Mouse (Mus musculus) limb, embryonic 15.5 days (tissue): ENCODE results near the gene Pot1a. TPM values are rescaled to one million over a fixed set of nuclear protein-coding genes. Genes with fewer than 3 reads are reported as not detected.

Source experiments
- ATAC-seq: fragments of 200-750 bp; cut with Nextera tagmentation; 2 replicates; pipeline ENCODE4 v1.8.0; 2017; ENCODE audit warnings: low read depth, moderate TSS enrichment; ENCODE audit not compliant: insufficient number of reproducible peaks, low FRiP score, low TSS enrichment
- H3K27ac ChIP-seq: fragments of 300-500 bp; sonication (generic); 2 replicates; pipeline ENCODE4 v1.5.1; 2015; ENCODE audit warnings: moderate library complexity, mild to moderate bottlenecking, inconsistent platforms
- H3K27me3 ChIP-seq: fragments of 300-500 bp; sonication (generic); 2 replicates; pipeline ENCODE4 v1.6.1; 2015; ENCODE audit warnings: inconsistent platforms
- H3K36me3 ChIP-seq: fragments of 300-500 bp; sonication (generic); 2 replicates; pipeline ENCODE4 v1.6.1; 2015; ENCODE audit warnings: inconsistent platforms
- H3K4me1 ChIP-seq: fragments of 300-500 bp; sonication (generic); 2 replicates; pipeline ENCODE4 v1.6.1; 2015; ENCODE audit warnings: inconsistent platforms
- H3K4me2 ChIP-seq: fragments of 300-500 bp; sonication (generic); 2 replicates; pipeline ENCODE4 v1.6.1; 2015; ENCODE audit warnings: mild to moderate bottlenecking, inconsistent platforms
- H3K4me3 ChIP-seq: fragments of 300-500 bp; sonication (generic); 2 replicates; pipeline ENCODE4 v1.5.1; 2015; ENCODE audit warnings: mild to moderate bottlenecking, inconsistent platforms
- H3K9ac ChIP-seq: fragments of 300-500 bp; sonication (generic); 2 replicates; pipeline ENCODE4 v1.6.1; 2015; ENCODE audit warnings: inconsistent platforms
- H3K9me3 ChIP-seq: fragments of 300-500 bp; sonication (generic); 2 replicates; pipeline ENCODE4 v1.6.1; 2016; ENCODE audit warnings: inconsistent platforms
- WGBS: fragments of 180-500 bp; shearing (Covaris S2); methylation state at CpG from one replicate; pipeline ENCODE4 v1.1.7; 2015; 5-methylcytosine and 5-hydroxymethylcytosine counted together
- polyA plus RNA-seq: library from polyadenylated mRNA; unstranded; fragments of >200 nt; fragmentation: Nextera tagmentation; extraction: Ambion mirVana; gene quantifications from 2 replicates; pipeline ENCODE4 v1.2.1, GENCODE M21; 2015

Gene Pot1a
- 28.4 and 30.1 TPM in 2 replicates for polyA plus RNA-seq

GRCm38 (mm10) chr6:25808806-25809495, at the start of gene Pot1a:
TSS of gene Pot1a (minus strand) at chr6:25809246.
- Histone ChIP-seq H3K4me1 (no peaks in the 10 kb centered on the region), H3K27me3 (no peaks in the 10 kb centered on the region), H3K9ac (peak within 1 kb of the TSS; percentile 47), H3K4me2 (peak within 1 kb of the TSS; percentile 47), H3K4me3 (peak within 1 kb of the TSS; percentile 59), H3K36me3 (0 out of 2 replicates have a peak, but pooled peaks cover 4% of the 10 kb centered on the region), H3K9me3 (no peaks in the 10 kb centered on the region), H3K27ac (peak within 1 kb of the TSS; percentile 85)
- WGBS, result under 1% methylated on average over 34 of the region's 34 CpGs
- ATAC-seq, result peak; percentile 94

- ATAC-seq, result no peak
Measured at GRCm38 (mm10) chr6:25836261-25836660, 27.2 kb upstream of the Pot1a start.

DNA sequence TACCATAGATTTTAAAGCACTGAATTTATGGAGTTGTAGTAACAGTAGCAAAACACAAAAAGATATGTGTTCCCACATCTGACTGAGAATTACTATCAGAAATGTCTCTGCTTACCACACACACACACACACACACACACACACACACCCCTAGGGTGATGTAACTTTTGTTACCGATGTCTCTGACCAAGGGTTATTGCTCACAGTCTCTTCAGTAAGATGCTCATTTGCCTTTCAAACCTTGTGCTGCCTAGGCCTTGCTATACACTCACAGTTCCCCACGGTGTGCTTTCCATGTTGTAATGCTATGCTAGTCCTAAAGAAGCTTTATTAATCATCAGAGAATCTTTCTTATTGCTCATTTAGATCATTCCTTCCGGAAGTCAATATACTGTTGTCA, 3.0 kb downstream of the Pot1a start:
- H3K27ac ChIP-seq, result no peak overlapping the region
- WGBS, result 82% methylated on average over 3 of the region's 3 CpGs
- no peaks in the 10 kb centered on the region for H3K9me3 ChIP-seq
- no peaks in the 10 kb centered on the region for H3K4me1 ChIP-seq
- no peak for ATAC-seq
- no peak overlapping the region for H3K4me3 ChIP-seq
- H3K4me2 ChIP-seq, result no peak overlapping the region
- peaks cover 4% of the 10 kb centered on the region; the same call in 1 of the 2 replicates for H3K36me3 ChIP-seq
- no peak overlapping the region for H3K9ac ChIP-seq
- no peaks in the 10 kb centered on the region for H3K27me3 ChIP-seq

More at GRCm38 (mm10) chr6:25836261-25836660, 27.2 kb upstream of the Pot1a start:
- Histone ChIP-seq H3K36me3 (no peaks in the 10 kb centered on the region), H3K9ac (no peak overlapping the region), H3K4me1 (no peaks in the 10 kb centered on the region), H3K9me3 (no peaks in the 10 kb centered on the region), H3K4me3 (no peak overlapping the region), H3K4me2 (no peak overlapping the region), H3K27ac (no peak overlapping the region), H3K27me3 (no peaks in the 10 kb centered on the region)
- 47% methylated on average over 2 of the region's 2 CpGs for WGBS

DNA sequence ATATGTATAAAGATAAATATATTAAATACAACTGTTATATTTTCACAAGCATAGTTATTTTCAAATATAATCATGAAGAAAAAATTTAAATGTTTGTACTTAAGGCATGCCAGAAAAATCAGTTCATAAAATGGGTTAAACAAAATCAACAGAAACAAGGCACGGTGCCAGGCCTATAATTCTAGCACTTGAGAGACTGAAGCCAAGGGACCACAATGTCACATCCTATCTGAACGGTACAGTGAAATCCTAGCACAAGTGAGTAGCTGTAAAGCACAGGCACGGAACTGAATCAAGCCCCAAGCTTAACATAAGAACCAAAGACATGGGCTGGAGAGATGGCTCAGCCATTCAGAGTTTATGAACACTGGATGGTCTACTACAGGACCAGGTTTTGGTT, 6.8 kb downstream of the Pot1a start:
- Histone ChIP-seq H3K4me1 (no peaks in the 10 kb centered on the region), H3K4me3 (no peak overlapping the region), H3K9ac (no peak overlapping the region), H3K27ac (no peak overlapping the region), H3K36me3 (peaks cover 11% of the 10 kb centered on the region), H3K4me2 (no peak overlapping the region), H3K27me3 (no peaks in the 10 kb centered on the region), H3K9me3 (no peaks in the 10 kb centered on the region)
- no peak for ATAC-seq
- 61% methylated on average over 3 of the region's 3 CpGs for WGBS

DNA sequence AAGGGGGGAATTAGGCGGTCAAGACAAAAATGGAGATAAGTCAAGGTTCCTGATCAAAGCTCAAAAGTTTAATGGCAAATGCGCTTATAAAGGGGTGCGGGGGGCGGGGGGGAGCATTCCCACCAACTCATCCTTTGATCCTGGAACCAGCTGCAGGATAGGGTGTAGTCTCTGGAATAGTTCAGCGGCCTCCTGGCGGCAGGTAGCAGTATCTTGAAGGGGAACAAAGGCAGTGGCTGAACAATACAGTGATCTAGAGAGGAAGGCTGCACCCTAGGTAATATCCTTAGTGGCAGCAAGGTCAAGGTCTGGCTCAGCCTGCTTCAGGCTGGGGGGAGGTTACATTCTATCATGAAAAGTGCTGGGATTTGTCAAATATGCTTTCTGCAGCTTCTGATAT, 7.8 kb downstream of the Pot1a start:
- no peak for ATAC-seq
- H3K4me2 ChIP-seq, result no peak overlapping the region
- H3K4me1 ChIP-seq, result no peaks in the 10 kb centered on the region
- H3K36me3 ChIP-seq, result peaks cover 16% of the 10 kb centered on the region
- no peak overlapping the region for H3K27ac ChIP-seq
- H3K4me3 ChIP-seq, result no peak overlapping the region
- H3K9me3 ChIP-seq, result no peaks in the 10 kb centered on the region
- WGBS, result 90% methylated on average over 6 of the region's 6 CpGs
- no peaks in the 10 kb centered on the region for H3K27me3 ChIP-seq
- no peak overlapping the region for H3K9ac ChIP-seq

DNA sequence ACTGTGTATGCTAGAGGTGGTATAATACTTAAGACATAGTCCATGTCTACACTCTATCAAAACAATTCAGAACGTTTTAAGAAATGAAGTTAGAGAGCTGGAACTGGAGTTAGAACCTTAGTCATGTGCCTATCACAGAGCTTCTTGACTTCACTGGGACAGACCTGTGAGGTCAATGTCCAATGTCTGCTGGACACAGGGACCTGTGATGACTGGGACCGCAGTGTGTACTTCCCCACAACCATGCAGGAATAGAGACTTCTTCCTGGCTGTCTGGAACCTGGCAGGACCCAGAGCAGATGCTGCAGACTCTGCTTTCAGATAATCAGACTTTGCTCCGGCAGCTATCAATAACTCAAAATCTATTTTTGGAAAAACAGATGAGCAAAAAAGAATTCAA, 40.8 kb downstream of the Pot1a start:
- peaks cover 46% of the 10 kb centered on the region for H3K36me3 ChIP-seq
- WGBS, result 88% methylated on average over 3 of the region's 3 CpGs
- ATAC-seq, result no peak

GRCm38 (mm10) chr6:25767552-25767951, 41.5 kb downstream of the Pot1a start:
- ATAC-seq, result no peak
- H3K36me3 ChIP-seq, result peaks cover 47% of the 10 kb centered on the region
- WGBS, result 88% methylated on average over 8 of the region's 8 CpGs
- no peak overlapping the region for H3K4me3 ChIP-seq
- no peaks in the 10 kb centered on the region for H3K27me3 ChIP-seq
- no peak overlapping the region for H3K27ac ChIP-seq
- no peaks in the 10 kb centered on the region for H3K9me3 ChIP-seq
- H3K4me2 ChIP-seq, result no peak overlapping the region
- no peak overlapping the region for H3K9ac ChIP-seq
- no peaks in the 10 kb centered on the region for H3K4me1 ChIP-seq

More for the DNA sequence above, 40.8 kb downstream of the Pot1a start:
- no peaks in the 10 kb centered on the region for H3K4me1 ChIP-seq
- no peak overlapping the region for H3K9ac ChIP-seq
- no peak overlapping the region for H3K27ac ChIP-seq
- no peak overlapping the region for H3K4me3 ChIP-seq
- H3K9me3 ChIP-seq, result no peaks in the 10 kb centered on the region
- no peaks in the 10 kb centered on the region for H3K27me3 ChIP-seq
- H3K4me2 ChIP-seq, result no peak overlapping the region

- Histone ChIP-seq H3K9me3 (no peaks in the 10 kb centered on the region), H3K4me2 (no peak overlapping the region), H3K9ac (no peak overlapping the region), H3K36me3 (peaks cover 46% of the 10 kb centered on the region), H3K4me3 (no peak overlapping the region), H3K4me1 (no peaks in the 10 kb centered on the region), H3K27ac (no peak overlapping the region), H3K27me3 (no peaks in the 10 kb centered on the region)
- 64% methylated on average over 7 of the region's 7 CpGs for WGBS
- ATAC-seq, result no peak
Measured at GRCm38 (mm10) chr6:25767073-25767472, 42.0 kb downstream of the Pot1a start.

- H3K27ac ChIP-seq, result no peak overlapping the region
- no peaks in the 10 kb centered on the region for H3K4me1 ChIP-seq
- H3K9me3 ChIP-seq, result no peaks in the 10 kb centered on the region
- no peak overlapping the region for H3K4me2 ChIP-seq
- no peak overlapping the region for H3K4me3 ChIP-seq
- no peaks in the 10 kb centered on the region for H3K27me3 ChIP-seq
- peaks cover 49% of the 10 kb centered on the region for H3K36me3 ChIP-seq
- ATAC-seq, result no peak
- 78% methylated on average over 10 of the region's 10 CpGs for whole genome bisulfite sequencing
- H3K9ac ChIP-seq, result no peak overlapping the region
Measured at GRCm38 (mm10) chr6:25766283-25766682, 42.8 kb downstream of the Pot1a start.

DNA sequence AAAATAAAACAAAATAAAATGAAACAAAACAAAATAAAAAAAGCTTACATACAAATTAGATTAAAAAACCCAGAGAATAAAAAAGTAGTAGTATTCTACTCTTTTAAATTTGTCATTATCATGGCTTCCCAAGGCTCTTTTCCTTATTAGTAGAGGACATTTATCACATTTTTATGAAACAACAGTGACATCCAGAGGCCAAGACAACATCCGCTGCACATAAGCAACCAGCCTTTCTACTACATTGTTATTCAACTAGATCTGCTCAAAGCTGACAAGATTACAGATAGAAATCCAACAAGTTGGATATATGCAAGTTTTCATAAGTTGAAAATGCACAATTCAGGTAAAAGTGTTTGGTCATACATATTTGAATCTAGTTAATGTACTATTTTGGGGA, 56.4 kb downstream of the Pot1a start:
- no peak overlapping the region for H3K4me3 ChIP-seq
- no peaks in the 10 kb centered on the region for H3K27me3 ChIP-seq
- H3K36me3 ChIP-seq, result peaks cover 8% of the 10 kb centered on the region; the same call in 1 of the 2 replicates
- no peaks in the 10 kb centered on the region for H3K9me3 ChIP-seq
- H3K9ac ChIP-seq, result no peak overlapping the region
- H3K4me2 ChIP-seq, result no peak overlapping the region
- WGBS, result 91% methylated on average over 1 of the region's 1 CpGs
- no peaks in the 10 kb centered on the region for H3K4me1 ChIP-seq
- no peak for ATAC-seq
- H3K27ac ChIP-seq, result no peak overlapping the region

DNA sequence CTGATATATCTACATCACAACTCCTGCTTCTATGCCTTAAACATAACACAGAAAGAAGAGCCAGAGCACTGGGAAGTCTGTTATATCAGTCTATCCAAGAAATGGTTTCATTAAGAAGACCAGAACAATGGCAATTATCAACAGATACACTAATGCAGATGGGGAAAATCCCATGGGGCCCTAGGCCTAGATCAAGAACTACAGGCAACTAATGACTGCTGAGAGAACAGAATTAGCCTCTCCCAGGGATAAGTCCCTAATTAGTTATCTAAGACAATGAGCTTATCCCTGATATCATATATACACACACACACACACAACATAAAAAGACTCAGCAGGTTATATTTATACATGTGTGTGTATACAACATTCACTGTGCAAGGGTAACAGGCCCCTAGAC, 72.5 kb downstream of the Pot1a start:
- no peak for ATAC-seq
- no peak overlapping the region for H3K9ac ChIP-seq
- H3K9me3 ChIP-seq, result no peaks in the 10 kb centered on the region
- no peaks in the 10 kb centered on the region for H3K36me3 ChIP-seq
- no peaks in the 10 kb centered on the region for H3K4me1 ChIP-seq
- H3K27ac ChIP-seq, result no peak overlapping the region
- H3K4me3 ChIP-seq, result no peak overlapping the region
- H3K27me3 ChIP-seq, result no peaks in the 10 kb centered on the region
- H3K4me2 ChIP-seq, result no peak overlapping the region

DNA sequence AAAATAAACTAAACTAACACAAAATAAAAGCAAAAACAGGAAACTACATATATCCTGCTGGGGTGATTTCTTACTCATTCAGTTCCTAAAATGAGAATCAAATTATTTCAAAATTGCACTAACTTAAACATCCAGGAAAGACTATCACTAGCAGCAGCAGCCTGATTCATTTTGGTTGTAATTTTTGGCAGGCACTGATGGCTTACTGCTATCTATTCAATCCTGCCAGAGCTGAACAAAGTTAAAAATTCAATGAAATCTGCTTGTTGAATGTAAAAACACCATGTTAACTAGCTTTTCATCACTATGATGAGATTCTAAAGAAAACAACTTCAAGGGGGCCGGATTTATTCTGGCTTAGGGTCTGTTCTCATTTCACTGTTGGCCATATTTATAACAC, 82.5 kb downstream of the Pot1a start:
- no peak overlapping the region for H3K4me3 ChIP-seq
- no peak overlapping the region for H3K4me2 ChIP-seq
- WGBS, result 78% methylated on average over 1 of the region's 1 CpGs
- H3K36me3 ChIP-seq, result no peaks in the 10 kb centered on the region
- H3K9me3 ChIP-seq, result no peaks in the 10 kb centered on the region
- H3K27ac ChIP-seq, result no peak overlapping the region
- ATAC-seq, result no peak
- H3K4me1 ChIP-seq, result no peaks in the 10 kb centered on the region
- H3K9ac ChIP-seq, result no peak overlapping the region
- H3K27me3 ChIP-seq, result no peaks in the 10 kb centered on the region

GRCm38 (mm10) chr6:25710601-25711000, 98.4 kb downstream of the Pot1a start:
- no peak for ATAC-seq

More at GRCm38 (mm10) chr6:25710601-25711000, 98.4 kb downstream of the Pot1a start:
- H3K36me3 ChIP-seq, result no peaks in the 10 kb centered on the region
- no peaks in the 10 kb centered on the region for H3K27me3 ChIP-seq
- WGBS, result 5% methylated on average over 2 of the region's 2 CpGs
- H3K27ac ChIP-seq, result no peak overlapping the region
- no peak overlapping the region for H3K9ac ChIP-seq
- H3K4me3 ChIP-seq, result no peak overlapping the region
- H3K9me3 ChIP-seq, result no peaks in the 10 kb centered on the region
- H3K4me1 ChIP-seq, result no peaks in the 10 kb centered on the region
- H3K4me2 ChIP-seq, result no peak overlapping the region
